Mouse (Mus musculus): ENCODE data around the gene Gm42715.
A peak's percentile ranks its signal among the peaks of the same experiment; 100 is the strongest.
"Not testable (repeated sequence)": the region's sequence is repeated elsewhere in the genome, so short reads cannot be mapped to it uniquely, and the experiment has no call there.

The Gm42715 gene

DNA sequence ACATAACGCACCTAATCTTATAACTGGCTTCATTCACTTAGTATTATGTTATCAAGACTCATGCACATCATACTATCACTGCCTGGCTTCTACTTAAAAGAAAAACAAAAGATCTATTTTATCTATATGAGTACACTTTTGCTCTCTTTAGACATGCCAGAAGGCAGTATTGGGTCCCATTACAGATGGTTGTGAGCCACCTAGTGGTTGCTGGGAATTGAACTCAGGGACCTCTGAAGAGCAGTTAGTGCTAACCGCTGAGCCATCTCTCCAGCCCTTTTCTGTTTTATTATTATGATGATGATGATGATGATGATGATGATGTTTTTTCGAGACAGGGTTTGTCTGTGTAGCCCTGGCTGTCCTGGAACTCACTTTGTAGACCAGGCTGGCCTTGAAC is 21.0 kb upstream of the Gm42715 start:
- DNase-seq, result peak; percentile 60 to 77

DNA sequence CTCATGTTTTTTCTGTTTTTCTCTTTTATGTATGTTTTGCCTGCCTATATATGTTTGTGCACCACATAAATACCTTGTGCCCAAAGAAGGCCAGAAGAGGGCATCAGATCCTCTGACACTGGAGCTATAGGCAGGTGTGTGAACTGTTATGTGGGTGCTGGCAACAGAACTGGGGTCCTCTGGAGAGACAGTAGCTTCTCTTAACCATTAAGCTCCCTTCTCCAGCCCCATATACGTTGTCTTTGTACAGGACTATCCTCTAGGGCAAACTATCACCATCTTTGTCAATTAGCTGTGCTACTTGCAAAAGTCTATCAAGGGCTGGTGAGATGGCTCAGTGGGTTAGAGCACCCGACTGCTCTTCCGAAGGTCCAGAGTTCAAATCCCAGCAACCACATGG is 11.1 kb upstream of the Gm42715 start:
- no peak for DNase-seq

DNA sequence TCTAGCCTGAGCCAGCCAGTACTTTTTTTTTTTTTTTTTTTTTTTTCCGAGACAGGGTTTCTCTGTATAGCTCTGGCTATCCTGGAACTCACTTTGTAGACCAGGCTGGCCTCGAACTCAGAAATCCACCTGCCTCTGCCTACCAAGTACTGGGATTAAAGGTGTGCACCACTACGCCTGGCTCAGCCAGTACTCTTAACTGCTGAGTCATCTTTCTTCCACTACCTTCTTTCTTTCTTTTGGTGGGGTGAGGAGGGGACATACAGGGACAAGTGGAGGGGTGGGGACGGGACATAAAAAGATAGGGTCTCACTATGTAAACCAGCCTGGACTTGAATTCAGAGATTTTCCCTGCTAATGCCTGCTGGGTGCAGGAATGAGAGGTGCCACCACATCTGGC is 9.6 kb upstream of the Gm42715 start:
- DNase-seq, result not testable (repeated sequence)

DNA sequence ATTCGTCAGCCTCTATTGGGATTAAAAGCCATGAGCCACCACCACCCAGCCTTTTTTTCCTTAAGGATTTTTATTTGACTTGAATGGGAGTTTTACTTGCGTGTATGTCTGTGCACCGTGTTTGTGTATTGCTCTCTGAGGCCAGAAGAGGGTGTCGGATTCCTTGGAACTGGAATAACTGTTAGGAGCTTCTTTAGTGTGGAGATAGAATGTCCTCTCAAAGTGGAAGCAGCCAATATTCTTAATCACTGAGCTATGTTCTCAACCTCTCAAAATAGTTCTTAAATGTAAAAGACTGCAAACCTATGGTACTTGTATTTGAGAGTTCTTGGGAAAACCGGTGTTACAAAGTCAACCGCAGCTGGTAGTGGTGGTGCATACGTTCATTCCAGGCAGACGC is 8.1 kb upstream of the Gm42715 start:
- DNase-seq, result peak; percentile 29 to 54

DNA sequence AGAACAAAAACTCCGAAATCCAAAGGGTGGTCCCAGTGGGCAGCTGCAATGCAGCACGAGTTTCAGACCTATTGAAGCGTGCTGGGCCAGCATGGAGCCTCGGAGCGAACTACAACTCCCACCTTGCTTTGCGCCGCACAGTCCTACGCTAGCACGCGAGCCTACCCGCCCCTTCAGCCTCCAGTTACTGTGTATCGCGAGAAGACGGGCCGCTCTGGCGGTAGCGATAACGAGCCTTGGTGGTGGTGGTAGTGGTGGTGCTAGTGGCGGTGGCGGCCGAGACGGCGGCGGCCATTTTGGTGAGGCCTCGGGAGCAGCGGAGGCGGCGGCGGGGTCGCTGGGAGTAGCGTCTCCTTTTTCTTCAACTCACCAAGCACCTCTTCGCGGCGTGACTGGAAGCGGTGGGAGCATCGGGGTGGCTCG is 7.6 kb upstream of the Gm42715 start, which contains the start of gene Srcap:
Srcap (plus strand) TSS at position 176 of the 423 bp plus-strand sequence.
- peak; percentile 98 for DNase-seq

DNA sequence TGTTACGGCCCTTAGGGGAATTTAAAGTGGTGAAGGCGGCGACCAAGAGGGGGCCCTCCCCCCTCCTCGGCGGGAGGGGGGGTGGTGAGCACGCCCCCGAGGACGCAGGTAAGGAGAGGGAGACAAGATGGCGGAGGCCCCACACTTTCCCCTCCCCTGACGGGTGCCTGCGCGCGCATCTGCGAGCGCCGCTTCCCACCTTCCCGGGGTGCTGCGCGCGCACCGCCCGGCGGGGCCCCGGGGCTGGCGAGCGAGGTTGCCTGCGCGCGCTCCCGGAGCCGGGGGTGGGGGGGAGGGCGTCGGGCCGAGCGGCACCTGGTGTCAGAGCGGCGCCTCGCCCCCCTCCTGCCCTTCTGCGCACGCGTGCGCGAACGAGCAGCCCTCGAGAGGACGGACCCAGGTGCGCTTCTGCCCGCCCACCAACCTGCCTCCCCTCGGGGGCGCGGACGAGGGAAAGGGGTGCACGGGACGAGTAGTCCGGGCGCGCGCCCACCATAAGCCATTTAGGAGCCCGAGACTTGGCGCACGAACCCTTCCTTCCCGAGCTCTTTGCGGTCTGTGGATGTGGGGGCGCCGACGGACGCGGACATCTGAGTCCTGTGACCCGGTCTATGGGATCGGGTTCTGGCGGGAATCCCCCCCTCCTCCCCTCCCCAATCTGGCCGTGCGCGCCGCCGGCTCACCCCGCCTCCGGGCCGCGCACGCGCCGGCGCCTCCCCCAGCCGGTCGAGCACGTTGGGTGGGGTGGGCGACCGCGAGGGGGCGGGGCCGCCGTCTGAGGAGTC is 7.0 kb upstream of the Gm42715 start:
- peak; percentile 91 to 94 for DNase-seq

DNA sequence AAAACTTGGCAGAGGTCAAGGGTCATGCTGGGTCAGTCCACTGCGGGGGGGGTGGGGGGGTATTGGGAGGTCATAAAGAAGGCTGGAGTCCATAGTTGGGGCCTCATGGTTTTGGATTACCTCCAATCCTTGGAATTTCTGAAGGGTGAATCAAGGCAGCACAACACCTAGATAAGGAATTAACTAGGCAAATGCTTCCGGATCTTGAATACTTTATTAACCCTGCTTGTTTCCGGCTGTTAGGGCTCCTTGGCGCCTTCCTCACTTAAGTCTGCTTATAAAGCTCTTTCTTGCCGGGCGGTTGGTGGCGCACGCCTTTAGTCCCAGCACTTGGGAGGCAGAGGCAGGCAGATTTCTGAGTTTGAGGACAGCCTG is 6.4 kb upstream of the Gm42715 start:
- DNase-seq, result no peak

DNA sequence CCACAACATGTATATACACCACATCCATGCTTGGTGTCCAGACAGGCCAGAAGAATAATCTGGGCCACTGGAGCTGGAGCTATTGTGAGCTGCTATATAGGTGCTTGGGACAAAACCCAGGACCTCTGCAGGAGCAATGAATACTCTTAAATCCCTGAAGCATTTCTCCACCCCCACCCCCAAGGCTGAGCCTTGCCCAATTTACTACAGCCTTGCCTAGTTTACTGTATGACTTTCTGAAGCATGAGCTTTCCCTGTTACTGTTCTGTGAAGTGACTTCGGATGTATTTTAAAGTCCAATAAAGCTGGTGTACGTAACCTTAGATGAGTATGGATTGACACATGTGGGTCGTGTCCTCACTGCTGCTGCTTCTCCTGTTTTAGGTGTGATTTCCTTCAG is 5.6 kb upstream of the Gm42715 start:
- peak in 1 of 2 experiments; percentile 8 for DNase-seq

DNA sequence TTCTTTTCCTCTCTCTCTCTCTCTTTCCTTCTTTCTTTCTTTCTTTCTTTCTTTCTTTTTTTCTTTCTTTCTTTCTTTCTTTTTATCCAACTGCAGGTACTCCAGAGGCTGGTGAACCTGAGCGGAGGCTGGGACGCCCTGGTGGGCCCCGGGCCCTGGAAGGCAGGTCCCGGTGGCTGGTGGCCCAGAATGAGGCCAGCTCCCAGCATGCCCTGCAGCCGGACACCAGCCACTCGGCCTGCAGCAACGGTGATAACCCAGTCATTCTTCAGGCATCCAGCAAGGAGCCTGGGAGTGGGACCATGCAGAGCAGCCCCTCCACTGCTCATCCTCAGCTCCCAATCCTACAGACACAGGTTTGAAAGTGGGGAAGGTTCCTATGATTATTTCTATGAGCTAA is 3.5 kb upstream of the Gm42715 start:
- DNase-seq, result no peak

DNA sequence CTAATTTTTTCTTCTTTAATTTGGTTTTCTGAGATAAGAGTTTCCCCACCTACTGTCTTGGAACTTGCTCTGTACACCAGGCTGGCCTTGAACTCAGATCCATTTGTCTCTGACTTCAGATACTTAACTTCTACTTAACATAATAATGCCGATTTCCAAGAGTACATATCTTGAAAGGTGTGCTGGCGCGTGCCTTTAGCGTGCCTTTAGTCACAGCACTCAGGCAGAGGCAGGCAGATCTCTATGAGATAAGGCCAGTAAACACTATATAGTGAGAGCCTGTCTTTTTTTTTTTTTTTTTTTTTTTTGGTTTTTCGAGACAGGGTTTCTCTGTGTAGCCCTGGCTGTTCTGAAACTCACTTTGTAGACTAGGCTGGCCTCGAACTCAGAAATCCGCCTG is 3.0 kb upstream of the Gm42715 start:
- no peak for DNase-seq

DNA sequence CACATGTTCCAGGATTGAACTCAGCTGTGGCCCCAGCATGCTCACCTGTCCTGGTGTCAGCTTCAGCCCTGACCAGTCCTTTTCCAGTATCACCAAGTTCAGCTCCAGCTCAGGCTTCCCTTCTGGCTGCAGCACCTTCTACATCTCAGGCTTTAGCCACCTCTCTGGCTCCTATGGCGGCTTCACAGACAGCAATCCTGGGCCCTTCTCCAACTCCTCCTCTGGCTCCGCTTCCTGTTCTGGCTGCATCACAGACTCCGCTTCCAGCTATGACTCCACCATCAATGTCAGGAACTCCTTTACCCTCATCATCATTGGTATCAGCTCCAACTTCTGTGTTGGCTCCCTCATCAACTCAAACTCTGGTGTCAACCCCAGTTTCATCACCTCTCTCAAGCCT is 22.3 kb downstream of the Gm42715 start:
- no peak for DNase-seq

DNA sequence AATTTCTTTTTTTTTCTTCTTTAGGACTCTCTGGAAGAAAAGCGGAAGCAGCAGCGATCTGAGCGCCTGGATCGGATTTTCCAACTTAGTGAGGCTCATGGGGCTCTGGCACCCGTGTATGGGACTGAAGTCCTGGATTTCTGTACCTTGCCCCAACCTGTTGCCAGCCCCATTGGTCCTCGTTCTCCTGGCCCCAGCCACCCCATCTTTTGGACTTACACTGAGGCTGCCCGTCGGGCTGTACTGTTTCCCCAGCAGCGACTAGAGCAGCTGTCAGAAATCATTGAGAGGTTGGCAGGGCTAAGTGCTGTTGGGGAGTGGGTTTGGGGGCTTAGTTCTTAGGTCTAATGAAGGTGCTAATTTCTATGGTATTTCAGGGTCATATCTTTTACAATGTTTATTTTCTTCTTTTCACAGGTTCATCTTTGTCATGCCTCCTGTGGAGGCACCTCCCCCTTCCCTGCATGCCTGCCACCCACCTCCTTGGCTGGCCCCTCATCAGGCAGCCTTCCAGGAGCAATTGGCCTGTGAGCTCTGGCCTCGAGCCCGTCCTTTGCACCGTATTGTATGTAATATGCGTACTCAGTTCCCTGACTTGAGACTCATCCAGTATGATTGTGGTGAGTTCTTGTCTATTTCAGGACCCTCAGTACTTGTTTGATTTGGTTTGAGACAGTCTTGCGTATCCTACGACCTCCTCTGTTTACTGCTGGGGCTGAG is 29.9 kb downstream of the Gm42715 start:
- no peak for DNase-seq

DNA sequence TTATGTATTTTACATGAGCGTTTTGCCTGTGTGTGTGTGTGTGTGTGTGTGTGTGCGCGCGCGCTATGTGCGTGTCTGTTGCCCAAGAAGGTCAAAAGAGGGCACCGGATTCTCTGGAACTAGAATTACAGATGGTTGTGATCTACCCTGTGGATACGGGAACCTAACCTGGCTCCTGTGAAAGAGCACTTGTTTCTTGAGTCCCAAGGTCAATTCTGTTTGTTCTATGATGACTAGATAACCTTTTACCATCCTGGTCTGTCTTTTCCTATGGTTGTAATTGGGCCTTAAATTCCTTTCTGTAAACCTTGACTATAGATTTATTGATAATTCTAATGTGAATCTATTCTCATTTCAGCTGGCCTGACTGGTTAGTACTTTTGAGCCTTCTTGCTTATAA is 32.2 kb downstream of the Gm42715 start:
- no peak for DNase-seq

DNA sequence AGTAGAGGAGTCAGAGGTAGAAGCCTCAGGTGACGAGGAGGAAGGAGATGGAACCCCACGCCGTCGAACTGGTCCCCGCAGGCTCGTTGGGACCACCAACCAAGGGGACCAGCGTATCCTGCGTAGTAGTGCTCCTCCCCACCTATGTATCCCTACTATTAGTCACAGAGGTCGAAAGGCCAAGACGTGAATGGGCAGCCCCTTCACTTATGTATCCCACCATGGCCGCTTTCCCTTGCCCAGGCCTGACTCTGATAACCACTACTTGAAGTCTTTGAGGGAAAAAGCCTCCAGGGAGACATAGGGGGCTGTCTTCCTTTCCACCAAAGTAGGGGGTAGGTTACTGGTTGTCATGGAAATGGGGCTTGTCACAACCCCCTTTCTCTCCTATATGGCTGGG is 41.2 kb downstream of the Gm42715 start:
- no peak for DNase-seq

DNA sequence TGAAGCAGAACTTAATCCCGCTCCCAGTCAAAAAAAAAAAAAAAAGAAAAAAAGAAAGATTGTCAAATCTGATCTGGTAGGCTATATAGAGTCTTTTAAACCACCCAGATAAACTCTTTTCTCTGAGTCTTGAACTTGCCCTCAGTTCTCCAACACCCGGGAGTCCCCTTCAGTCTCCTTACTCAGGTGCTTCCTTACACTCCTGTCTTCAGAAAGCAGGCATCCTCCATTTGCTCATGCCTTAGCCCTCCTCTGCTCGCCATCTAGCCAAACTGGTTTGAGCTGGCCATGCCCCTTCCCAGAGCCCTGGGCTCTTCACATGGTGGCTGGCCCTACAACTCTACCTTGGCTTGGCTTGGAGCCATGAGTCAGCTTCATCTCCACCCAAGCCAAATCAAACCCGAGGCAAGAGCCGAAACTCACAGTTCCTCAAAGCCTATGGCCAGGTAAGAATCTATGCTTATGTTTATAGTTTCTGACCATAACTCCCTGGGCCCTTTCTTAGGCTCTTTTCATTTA is 42.0 kb downstream of the Gm42715 start, which contains the start of gene Tmem265:
Tmem265 (plus strand) TSS at position 51 of the 519 bp plus-strand sequence.
- DNase-seq, result peak; percentile 11 to 41

DNA sequence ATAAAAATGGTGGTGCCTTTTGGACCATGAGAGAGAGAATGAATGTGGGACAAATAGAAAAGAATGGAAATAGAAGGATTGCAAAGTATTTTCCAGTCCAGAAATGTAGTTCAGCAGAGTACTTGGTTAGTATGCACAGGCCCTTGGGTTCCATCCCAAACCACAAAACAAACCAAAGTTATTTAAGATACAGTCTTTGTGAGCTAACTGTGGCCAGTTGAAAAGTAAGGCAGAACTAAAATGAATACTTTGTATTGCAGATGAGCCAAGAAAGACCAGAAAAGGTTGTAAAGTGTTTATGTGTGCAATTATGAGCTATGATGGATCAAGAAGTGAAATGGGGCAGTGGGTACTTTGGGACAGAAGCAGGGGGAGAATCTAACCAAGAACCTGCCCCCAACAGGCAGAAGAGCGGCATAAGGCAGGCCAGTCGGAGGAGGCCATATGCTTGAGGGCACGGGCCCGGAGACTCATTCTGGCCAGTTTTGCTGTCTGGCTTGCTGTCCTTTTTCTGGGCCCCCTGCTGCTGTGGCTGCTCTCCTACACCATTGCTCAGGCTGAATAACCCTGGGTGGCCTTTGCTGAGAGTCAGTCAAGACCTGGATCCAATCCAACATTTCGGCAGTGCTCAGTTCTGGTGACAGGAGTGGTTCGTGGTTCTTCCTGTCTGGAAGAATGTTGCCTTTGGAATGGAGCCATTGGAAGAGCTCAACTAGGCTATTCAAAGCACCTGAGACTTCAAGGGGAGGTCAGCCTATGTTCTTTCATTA is 45.2 kb downstream of the Gm42715 start:
- peak; percentile 49 to 70 for DNase-seq

DNA sequence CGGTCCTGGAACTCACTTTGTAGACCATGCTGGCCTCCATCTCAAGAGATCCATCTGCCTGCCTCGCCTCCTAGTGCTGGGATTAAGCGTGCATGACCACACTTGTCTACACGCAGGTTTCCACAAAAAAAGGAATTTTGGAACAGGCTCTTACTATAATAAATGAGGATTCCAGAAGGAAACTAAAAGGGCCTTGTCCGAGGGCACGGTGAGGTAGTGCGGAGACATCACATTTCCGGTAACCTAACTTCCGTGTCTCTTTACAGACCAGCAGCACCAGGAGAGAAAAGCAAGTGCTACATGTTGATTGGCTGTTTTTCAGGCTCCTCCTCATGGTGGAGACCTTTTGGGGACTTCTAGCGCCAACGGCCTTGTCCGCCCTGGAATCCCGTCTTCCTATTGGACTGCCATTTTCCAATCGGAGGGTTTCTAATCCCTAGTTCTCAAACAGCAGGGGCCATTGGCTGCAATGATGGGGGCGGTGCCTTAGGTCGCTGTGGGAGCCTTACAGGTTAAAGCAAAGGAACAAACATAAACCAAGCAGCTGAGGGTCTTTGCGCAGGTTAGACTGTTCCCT is 53.6 kb downstream of the Gm42715 start, which contains the start of gene Phkg2:
Phkg2 (plus strand) TSS at position 446 of the 577 bp plus-strand sequence.
- peak; percentile 92 to 98 for DNase-seq

DNA sequence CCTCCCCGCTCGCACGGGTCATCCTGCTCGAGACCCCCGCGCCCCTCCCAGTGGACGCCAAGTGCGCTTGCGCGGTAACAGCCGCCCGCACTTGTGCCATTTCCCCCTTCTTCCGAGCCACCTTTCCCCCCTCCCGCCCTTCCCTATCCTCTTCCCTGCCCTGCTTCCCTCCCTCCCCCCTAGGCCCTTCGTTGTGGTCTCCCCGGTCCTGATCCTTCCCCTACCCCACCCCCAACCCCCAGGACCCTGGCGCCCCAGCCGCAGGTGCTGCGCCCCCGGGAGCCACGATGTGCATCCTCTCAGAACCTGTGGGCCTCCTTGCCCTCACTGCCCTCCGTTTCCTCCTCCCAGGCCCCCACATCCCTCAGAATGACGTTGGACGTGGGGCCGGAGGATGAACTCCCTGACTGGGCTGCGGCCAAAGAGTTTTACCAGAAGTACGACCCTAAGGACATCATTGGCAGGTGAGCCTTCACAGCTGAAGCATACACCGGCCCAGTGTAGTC is 54.2 kb downstream of the Gm42715 start:
- peak in 1 of 2 experiments; percentile 22 for DNase-seq

DNA sequence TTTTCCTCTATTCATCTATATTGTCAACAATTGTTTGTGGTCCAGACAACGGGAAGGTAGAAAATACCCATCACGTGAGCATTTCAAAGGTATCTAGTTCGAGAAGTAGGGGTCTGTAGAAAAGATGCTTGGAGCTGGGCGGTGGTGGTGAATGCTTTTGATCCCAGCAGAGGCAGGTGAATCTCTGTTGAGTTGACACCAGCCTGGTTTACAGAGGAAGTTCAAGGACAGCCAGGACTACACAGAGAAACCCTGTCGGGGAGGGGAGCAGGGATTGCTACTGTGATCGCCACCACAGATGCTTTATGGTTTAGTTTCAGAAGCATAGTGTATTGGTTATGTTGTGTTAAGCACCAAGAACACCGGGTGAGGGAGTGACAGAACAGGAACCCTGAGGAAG is 54.7 kb downstream of the Gm42715 start:
- no peak for DNase-seq

DNA sequence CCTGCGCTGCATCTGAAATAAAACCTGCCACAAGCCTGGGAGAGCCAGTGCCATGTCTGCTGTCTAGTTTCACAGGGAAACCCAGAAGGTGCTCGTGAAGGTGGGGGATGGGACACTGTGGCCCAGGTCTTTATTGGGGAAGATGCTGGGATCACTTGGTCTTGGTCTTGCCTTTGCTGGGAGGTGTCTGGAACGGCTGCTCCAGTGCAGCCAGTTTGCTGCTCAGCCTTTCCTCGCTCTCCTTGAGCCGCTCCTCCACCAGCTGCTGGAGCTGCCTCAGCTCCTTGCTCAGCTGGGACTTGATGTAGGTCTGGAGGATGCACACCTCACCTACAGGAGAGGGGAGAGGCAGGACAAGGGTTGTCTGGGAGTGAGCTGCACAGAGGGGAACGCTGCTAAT is 63.9 kb downstream of the Gm42715 start:
- DNase-seq, result no peak

DNA sequence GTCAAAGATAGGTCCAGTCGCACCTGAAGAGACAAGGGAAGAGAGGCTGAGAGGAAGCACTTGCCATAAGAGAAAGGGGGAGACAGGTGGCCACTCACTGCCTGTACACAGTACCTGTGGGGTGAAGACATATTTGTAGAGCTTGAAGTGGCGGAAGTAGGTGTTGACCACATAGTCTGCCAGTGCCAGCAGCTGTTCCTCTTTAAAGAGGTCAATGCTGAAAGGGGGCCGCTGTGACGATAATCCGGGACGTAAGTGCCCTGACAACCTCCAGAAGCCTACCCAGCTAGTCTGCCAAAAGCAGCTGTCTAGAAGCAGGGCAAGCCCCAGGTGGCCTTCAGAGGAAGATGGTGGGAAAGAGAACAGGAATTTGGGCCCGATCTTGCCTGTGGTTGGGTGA is 65.6 kb downstream of the Gm42715 start:
- DNase-seq, result no peak

DNA sequence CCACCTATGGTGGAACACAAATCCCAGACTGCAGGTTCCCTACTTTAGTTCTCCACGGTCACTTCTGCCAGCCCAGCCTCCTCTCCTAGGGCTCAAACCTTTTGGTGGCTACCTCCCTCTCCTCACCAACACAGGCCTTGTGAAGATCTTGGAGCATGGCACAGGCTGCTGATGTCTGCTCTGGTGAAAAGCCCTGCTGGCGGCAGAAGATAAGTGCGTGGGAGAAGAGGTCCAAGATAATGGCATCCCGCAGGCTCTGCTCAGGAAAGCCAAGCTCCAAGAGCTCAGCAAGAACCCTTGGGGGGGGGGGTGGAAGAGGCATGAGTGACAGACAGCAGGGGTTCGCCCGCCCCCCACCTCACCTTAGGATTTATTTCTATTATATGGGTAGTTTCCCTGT is 66.8 kb downstream of the Gm42715 start:
- DNase-seq, result no peak

All from kidney, postnatal 36 days (tissue).